Mouse (Mus musculus): ENCODE results near the gene Samm50. TPM values are rescaled to one million over a fixed set of nuclear protein-coding genes. Genes with fewer than 3 reads are reported as not detected.

The Samm50 gene
- total RNA-seq, 2 experiments from 2014 or later = 42.0 to 56.2 TPM

Other genes with a start within 250 kb of the Samm50 start
- gene Efcab6, start 126.9 kb upstream of the Samm50 start, total RNA-seq (2015) = not detected in 2 replicates
- not detected in 2 replicates for gene Efcab6, start 126.9 kb upstream of the Samm50 start, total RNA-seq (2017)
- not detected in 2 replicates for gene Sult4a1, start 86.5 kb upstream of the Samm50 start, total RNA-seq (2015)
- gene Sult4a1, start 86.5 kb upstream of the Samm50 start, total RNA-seq (2017) = not detected in 2 replicates
- not detected in 2 replicates for gene Pnpla5, start 69.1 kb upstream of the Samm50 start, total RNA-seq (2015)
- gene Pnpla5, start 69.1 kb upstream of the Samm50 start, total RNA-seq (2017) = not detected in 2 replicates
- not detected in 2 replicates for gene Pnpla3, start 24.4 kb upstream of the Samm50 start, total RNA-seq (2015)
- gene Pnpla3, start 24.4 kb upstream of the Samm50 start, total RNA-seq (2017) = not detected in 2 replicates
- gene Parvb, start 39.8 kb downstream of the Samm50 start, total RNA-seq (2015) = 3.8 and 4.6 TPM in 2 replicates
- gene Parvb, start 39.8 kb downstream of the Samm50 start, total RNA-seq (2017) = 0.33 and 1.5 TPM in 2 replicates
- 99.4 and 106 TPM in 2 replicates for gene Parvg, start 131.8 kb downstream of the Samm50 start, total RNA-seq (2015)
- gene Parvg, start 131.8 kb downstream of the Samm50 start, total RNA-seq (2017) = 246 and 253 TPM in 2 replicates